Mouse (Mus musculus): ENCODE results near the gene Sycp2l. TPM values are rescaled to one million over a fixed set of nuclear protein-coding genes. Genes with fewer than 3 reads are reported as not detected.

Sycp2l gene
- polyA plus RNA-seq, 1 experiment from 2014 or later, result 0.23 TPM

DNA sequence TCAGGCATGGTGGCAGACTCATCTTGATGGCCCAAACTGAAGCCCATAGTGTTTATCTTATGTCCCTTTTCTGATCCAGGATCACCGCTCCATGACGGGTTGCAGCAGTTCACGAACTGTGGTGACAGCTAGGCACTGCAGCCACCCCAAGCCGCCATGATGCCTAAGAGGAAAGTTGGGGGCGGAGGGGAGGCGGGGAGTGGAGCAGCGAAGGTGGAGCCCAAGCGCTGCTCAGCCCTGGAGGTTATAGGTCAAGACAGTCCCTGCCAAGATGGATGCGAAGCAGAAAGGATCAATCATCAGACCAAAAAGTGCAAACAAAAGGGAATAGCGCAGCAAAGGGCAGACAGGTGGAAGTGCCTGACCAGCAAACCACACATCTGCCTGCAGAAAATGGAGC lies 22.8 kb upstream of the Sycp2l start:
- Histone ChIP-seq H3K9me3 (no peaks in the 10 kb centered on the region), H3K4me2 (peak overlapping the region; percentile 29; the same call in 1 of the 2 replicates), H3K4me3 (replicated peaks) (no peak overlapping the region), H3K4me1 (no peaks in the 10 kb centered on the region), H3K27me3 (replicated peaks) (0 out of 2 replicates have a peak, but pooled peaks cover 6% of the 10 kb centered on the region), H3K36me3 (no peaks in the 10 kb centered on the region), H3K9ac (no peak overlapping the region), H3K27ac (no peak overlapping the region)
- WGBS, result 14% methylated on average over 10 of the region's 10 CpGs
- ATAC-seq (ENCODE audit: insufficient read depth, low FRiP score, low read depth), result no peak

DNA sequence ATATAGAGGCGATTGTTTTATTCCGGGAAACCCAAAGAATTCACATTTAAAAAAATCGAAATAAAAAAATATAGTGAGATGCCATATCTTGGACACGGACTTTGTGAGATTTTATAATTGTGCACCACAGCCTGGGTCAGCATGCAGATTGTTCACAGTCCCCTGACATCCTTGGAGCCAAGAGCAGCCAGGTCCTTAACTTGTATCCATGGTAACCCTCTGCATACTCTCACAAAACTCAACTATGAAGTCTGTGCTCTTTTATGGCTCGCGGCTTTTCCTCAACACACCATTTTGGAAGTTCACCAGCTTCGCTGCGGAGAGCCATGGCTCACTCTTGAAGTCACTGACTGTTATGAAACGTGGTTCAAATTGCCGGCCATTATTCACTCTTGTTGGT lies 19.9 kb upstream of the Sycp2l start:
- Histone ChIP-seq H3K27ac (no peak overlapping the region), H3K9me3 (no peaks in the 10 kb centered on the region), H3K4me2 (no peak overlapping the region), H3K9ac (no peak overlapping the region), H3K27me3 (replicated peaks) (0 out of 2 replicates have a peak, but pooled peaks cover 6% of the 10 kb centered on the region), H3K4me1 (no peaks in the 10 kb centered on the region), H3K36me3 (no peaks in the 10 kb centered on the region), H3K4me3 (replicated peaks) (no peak overlapping the region)
- no peak for ATAC-seq (ENCODE audit: insufficient read depth, low FRiP score, low read depth)
- WGBS, result 69% methylated on average over 10 of the region's 10 CpGs

DNA sequence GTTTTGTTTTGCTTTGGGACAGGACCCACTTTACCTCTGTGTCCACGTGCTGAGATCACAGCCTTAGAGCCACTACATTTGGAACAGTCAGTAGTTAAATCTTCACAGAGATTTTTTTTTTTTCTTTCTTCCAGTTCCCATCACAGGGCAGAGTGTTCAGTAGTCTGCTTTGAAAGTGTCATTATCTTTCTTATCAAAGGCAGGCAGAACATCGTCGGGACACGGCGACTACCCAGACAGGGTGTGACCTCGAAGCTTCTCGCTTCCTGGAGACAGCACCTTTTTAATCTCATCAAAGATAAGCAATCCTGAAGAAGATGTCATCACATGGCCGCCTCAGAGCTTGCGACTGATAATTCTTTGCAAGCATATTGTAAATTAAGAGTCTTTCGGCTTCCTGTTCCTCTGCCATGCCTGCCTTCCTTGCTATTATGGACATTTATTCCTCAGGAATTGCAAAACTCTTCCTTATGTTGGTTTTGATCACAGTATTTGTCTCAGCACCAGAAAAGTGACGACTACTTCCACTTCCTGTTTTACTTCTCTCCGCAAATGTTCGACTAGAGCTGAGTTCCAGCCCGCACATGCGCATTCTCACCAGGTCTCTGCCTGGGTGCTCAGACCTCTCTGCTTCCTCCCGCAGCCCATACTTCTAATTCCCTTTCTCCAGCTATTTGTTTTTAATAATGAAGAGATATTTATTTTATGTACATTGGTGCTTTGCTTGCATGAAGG lies 16.6 kb upstream of the Sycp2l start:
- no peaks in the 10 kb centered on the region for H3K27me3 ChIP-seq (replicated peaks)
- no peak for ATAC-seq (ENCODE audit: insufficient read depth, low FRiP score, low read depth)
- H3K27ac ChIP-seq, result no peak overlapping the region
- H3K4me1 ChIP-seq, result no peaks in the 10 kb centered on the region
- no peak overlapping the region for H3K4me3 ChIP-seq (replicated peaks)
- H3K9ac ChIP-seq, result no peak overlapping the region
- no peaks in the 10 kb centered on the region for H3K9me3 ChIP-seq
- no peaks in the 10 kb centered on the region for H3K36me3 ChIP-seq
- 48% methylated on average over 16 of the region's 16 CpGs for WGBS
- H3K4me2 ChIP-seq, result no peak overlapping the region

DNA sequence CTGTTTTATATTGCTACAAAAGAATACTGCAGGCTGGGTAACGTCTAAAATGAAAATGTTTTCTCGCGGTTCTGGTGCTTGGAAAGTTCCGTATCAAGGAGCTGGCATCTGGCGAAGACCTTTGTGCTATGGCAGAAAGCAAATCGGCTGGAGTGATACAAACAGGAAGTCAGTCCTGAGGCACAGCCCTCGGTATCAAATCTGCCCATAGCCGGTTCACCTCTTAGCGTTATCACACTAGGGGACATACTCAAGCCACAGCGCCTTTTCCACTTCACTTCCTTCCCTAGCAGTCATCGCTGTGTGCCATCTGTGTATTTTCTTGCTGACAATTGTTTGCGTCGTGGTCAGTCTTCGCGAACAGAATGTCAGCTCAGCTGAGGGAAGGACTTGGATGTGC lies 15.8 kb upstream of the Sycp2l start:
- WGBS, result 82% methylated on average over 15 of the region's 15 CpGs

DNA sequence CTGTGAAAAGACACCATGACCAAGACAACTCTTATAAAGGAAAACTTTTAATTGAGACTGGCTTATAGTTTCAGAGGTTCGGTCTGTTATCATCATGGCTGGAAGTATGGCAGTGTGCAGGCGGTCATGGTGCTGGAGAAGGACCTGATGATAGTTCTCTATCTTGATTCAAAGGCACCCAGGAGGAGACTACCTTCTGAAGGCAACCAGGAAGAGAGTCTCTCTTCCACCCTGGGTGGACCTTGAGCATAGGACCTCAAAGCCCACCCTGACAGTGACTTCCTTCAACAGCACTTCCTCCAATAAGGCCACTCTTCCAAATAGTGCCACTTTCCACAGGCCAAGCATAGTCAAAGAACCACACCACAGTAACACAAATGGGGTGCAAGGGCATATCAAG lies 14.1 kb upstream of the Sycp2l start:
- WGBS, result 95% methylated on average over 2 of the region's 2 CpGs
- no peak overlapping the region for H3K4me2 ChIP-seq

More for the DNA sequence above, 15.8 kb upstream of the Sycp2l start:
- no peaks in the 10 kb centered on the region for H3K4me1 ChIP-seq
- H3K36me3 ChIP-seq, result no peaks in the 10 kb centered on the region
- no peak overlapping the region for H3K4me2 ChIP-seq
- no peak overlapping the region for H3K9ac ChIP-seq
- H3K9me3 ChIP-seq, result no peaks in the 10 kb centered on the region
- H3K4me3 ChIP-seq (replicated peaks), result no peak overlapping the region
- H3K27ac ChIP-seq, result no peak overlapping the region
- no peak for ATAC-seq (ENCODE audit: insufficient read depth, low FRiP score, low read depth)
- H3K27me3 ChIP-seq (replicated peaks), result no peaks in the 10 kb centered on the region

DNA sequence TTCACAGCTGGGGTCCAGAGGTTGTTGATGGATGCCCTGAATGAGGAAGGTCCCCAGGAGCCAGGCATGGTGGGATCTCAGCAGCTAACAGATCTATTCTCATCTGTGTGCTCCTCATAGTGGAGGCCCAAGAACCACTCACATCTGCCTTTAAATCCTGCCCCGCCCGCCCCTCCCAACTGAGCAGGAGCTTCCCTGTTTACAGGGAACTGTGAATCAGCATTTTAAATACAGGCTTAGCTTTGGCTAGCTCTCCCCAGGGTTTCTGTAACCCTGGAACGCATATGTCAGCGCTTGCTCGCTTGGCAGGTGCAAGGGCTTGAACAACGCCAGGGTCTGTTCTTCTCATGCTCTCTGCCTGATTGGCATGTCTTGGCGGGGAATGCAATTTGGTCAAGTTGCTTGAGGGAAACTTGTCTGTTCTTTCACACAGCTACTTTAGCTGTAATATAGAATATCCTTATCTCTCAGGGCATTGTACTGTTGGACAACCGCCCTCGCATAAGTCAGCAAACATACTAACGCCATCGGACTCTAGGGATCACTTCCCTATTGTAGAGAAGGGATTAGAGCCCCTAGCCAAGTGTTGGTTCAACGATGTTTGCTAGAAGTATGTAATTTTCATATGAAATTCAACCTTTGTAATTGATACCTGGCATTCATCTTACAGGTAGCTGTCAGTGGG lies 10.1 kb upstream of the Sycp2l start:
- Histone ChIP-seq H3K9me3 (no peaks in the 10 kb centered on the region), H3K27ac (no peak overlapping the region), H3K4me3 (replicated peaks) (no peak overlapping the region), H3K9ac (no peak overlapping the region), H3K36me3 (no peaks in the 10 kb centered on the region), H3K27me3 (replicated peaks) (no peaks in the 10 kb centered on the region), H3K4me1 (no peaks in the 10 kb centered on the region), H3K4me2 (no peak overlapping the region)
- ATAC-seq (ENCODE audit: insufficient read depth, low FRiP score, low read depth), result peak; percentile 27; the same call in 1 of the 2 replicates
- 67% methylated on average over 12 of the region's 12 CpGs for WGBS

More for the DNA sequence above, 14.1 kb upstream of the Sycp2l start:
- Histone ChIP-seq H3K27me3 (replicated peaks) (no peaks in the 10 kb centered on the region), H3K4me1 (no peaks in the 10 kb centered on the region), H3K4me3 (replicated peaks) (no peak overlapping the region), H3K27ac (no peak overlapping the region), H3K9ac (no peak overlapping the region), H3K36me3 (no peaks in the 10 kb centered on the region), H3K9me3 (no peaks in the 10 kb centered on the region)
- ATAC-seq (ENCODE audit: insufficient read depth, low FRiP score, low read depth), result no peak

DNA sequence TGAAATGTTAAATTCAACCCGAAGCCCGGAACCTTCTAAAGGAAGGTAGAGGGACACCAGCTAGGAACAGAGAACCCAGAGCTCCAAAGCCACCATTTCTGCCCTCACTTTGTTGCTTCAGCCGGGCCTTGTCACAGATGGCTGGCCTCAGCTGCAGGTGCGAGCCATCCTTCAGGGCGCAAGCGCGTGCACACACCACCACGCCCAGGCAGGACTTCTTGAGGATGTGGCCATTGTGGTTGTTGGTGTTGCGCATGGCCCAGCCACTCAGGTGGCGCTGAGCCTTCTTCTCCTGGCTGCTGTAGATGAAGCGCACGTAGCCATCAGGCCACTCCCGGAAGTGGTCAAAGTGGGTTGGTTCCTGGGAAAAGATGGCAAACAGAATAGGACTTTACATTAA lies 8.6 kb upstream of the Sycp2l start:
- Histone ChIP-seq H3K9me3 (no peaks in the 10 kb centered on the region), H3K4me1 (no peaks in the 10 kb centered on the region), H3K27ac (no peak overlapping the region), H3K4me3 (replicated peaks) (no peak overlapping the region), H3K4me2 (no peak overlapping the region), H3K27me3 (replicated peaks) (no peaks in the 10 kb centered on the region), H3K36me3 (no peaks in the 10 kb centered on the region), H3K9ac (no peak overlapping the region)
- WGBS, result 85% methylated on average over 13 of the region's 13 CpGs
- no peak for ATAC-seq (ENCODE audit: insufficient read depth, low FRiP score, low read depth)

DNA sequence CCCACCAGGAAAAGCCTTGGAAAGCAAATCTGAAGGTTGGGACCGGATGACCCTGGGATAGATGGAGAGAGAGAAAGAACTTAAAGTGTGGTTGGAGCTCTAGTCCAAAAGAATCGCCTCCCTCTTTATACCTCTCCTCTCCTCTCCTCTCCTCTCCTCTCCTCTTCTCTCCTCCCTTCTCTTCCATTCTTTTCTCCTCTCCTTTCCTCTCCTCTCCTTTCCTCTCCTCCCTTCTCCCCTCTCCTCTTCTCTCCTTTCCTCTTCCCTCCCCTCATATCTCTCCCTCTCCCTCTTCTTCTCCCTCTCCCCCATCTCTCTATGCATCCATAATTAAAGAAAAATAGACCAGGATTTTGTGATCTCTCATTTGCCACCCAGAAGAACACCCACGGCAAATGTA lies 3.2 kb upstream of the Sycp2l start, which contains the start of gene Gcm2:
Gene Gcm2, minus strand, starts transcription at position 101 of the 400 bp plus-strand sequence.
- no peaks in the 10 kb centered on the region for H3K9me3 ChIP-seq
- ATAC-seq (ENCODE audit: insufficient read depth, low FRiP score, low read depth), result no peak
- no peak within 1 kb of the TSS for H3K4me3 ChIP-seq (replicated peaks)
- H3K36me3 ChIP-seq, result no peaks in the 10 kb centered on the region
- H3K4me2 ChIP-seq, result no peak within 1 kb of the TSS
- no peaks in the 10 kb centered on the region for H3K4me1 ChIP-seq
- H3K9ac ChIP-seq, result no peak within 1 kb of the TSS
- H3K27me3 ChIP-seq (replicated peaks), result no peaks in the 10 kb centered on the region
- no peak within 1 kb of the TSS for H3K27ac ChIP-seq
- WGBS, result 78% methylated on average over 3 of the region's 3 CpGs

DNA sequence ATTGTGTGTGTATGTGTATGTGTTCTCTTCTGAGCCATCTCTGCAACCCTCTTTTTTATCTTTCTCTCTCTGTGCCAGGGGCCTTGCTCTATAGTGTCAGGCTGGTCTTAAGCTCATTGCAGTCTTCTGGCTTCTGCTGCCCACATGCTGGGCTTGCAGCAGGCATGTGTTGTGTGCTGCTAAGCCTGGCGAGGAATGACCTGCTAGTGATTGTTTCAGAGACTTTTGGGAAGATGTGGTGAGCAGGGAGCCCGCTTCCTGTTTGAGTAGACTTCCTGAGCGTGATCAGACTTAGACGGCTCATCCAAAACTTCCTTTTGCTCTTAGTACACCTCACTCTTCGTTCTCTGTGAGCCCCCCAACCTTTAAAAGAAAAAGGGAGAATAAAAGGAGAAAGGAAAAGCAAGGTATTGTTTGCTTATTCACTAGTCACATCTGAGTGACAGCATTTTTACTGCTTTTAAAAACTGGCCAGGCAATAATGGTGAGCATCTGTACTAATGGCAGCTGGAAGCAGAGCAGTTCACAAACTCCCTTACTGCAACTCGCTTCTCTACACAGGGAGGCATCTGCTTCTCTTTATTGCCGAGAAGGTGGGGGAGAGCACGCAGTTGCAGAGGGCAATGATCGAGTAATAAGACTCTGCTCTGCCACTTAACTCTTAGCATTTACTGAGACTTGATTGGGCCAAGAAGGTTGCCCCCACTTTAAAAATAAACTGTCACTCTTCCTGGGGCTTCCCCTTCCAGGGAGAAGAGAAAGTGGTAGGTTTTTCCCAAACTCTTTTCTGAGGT lies 5.2 kb downstream of the Sycp2l start:
- ATAC-seq (ENCODE audit: insufficient read depth, low FRiP score, low read depth), result no peak
- 32% methylated on average over 9 of the region's 9 CpGs for WGBS
- Histone ChIP-seq H3K27ac (no peak overlapping the region), H3K36me3 (no peaks in the 10 kb centered on the region), H3K9ac (no peak overlapping the region), H3K27me3 (replicated peaks) (no peaks in the 10 kb centered on the region), H3K4me1 (no peaks in the 10 kb centered on the region), H3K9me3 (no peaks in the 10 kb centered on the region), H3K4me3 (replicated peaks) (no peak overlapping the region), H3K4me2 (no peak overlapping the region)

DNA sequence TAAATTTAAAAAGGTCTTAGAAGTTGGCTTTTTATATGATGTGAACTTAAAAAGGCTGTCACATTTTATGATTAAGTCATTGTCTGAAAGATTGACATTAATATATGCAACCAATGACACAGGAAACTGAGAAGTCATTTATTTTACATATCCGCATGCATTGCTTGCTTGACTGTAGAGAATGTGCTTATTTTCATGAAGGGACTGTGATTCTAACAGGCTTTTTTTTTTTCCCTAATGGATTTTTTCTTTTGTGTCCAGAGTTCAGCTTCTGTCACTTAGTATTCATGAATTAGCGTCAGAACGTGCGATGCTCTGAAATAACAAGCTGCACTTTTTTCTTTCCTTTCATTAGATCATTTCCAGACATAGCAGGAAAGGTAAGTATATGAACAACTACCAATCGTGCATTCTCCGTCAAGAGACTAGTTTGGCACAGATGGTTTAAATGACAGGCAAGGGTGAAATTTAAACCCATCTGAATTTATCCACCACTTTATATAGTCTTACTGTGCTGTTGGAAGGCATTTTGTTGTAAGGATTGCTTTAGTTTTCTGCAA lies 9.6 kb downstream of the Sycp2l start:
- Histone ChIP-seq H3K27me3 (replicated peaks) (no peaks in the 10 kb centered on the region), H3K4me3 (replicated peaks) (no peak overlapping the region), H3K9ac (no peak overlapping the region), H3K9me3 (no peaks in the 10 kb centered on the region), H3K4me2 (no peak overlapping the region), H3K36me3 (no peaks in the 10 kb centered on the region), H3K4me1 (no peaks in the 10 kb centered on the region), H3K27ac (no peak overlapping the region)
- no peak for ATAC-seq (ENCODE audit: insufficient read depth, low FRiP score, low read depth)
- WGBS, result 89% methylated on average over 6 of the region's 6 CpGs

DNA sequence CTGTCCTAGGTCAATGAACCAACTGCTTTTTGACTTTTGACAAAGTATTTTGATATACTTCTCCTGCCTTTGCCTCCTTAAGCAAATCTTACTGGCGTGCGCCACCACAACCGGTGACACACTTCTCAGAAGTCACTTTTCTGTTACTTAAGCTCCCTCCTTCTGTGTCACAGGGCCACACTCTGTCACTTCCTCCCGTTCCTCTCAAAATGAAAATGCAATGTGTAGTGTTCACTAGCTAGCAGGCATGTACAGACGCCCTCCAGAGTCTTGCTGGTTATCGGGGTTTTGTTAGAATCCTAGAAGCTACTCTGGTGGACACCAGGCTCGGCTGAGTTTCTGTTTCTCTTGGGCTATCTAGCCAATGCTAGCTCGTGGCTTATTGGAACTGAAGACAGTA lies 14.2 kb downstream of the Sycp2l start:
- 85% methylated on average over 8 of the region's 8 CpGs for WGBS
- no peaks in the 10 kb centered on the region for H3K27me3 ChIP-seq (replicated peaks)
- H3K9ac ChIP-seq, result no peak overlapping the region
- no peaks in the 10 kb centered on the region for H3K9me3 ChIP-seq
- ATAC-seq (ENCODE audit: insufficient read depth, low FRiP score, low read depth), result no peak
- no peak overlapping the region for H3K27ac ChIP-seq
- H3K4me1 ChIP-seq, result no peaks in the 10 kb centered on the region; the same call in 1 of the 2 replicates
- no peak overlapping the region for H3K4me3 ChIP-seq (replicated peaks)
- no peak overlapping the region for H3K4me2 ChIP-seq
- no peaks in the 10 kb centered on the region for H3K36me3 ChIP-seq
